Mouse (Mus musculus) left cerebral cortex, postnatal 36 days (tissue): ENCODE results near the gene Gne. TPM values are rescaled to one million over a fixed set of nuclear protein-coding genes. Genes with fewer than 3 reads are reported as not detected.

ENCODE experiments used
- DNase-seq, 2 experiments: peaks; one replicate each; pipeline ENCODE4 v3.0.0; 2021 to 2022; ENCODE audit warnings: low spot score in 2 of 2, mixed read lengths in 1 of 2
- intact Hi-C: fragments of 180-260 bp; cut with DNase I; formaldehyde crosslinking; loops from one replicate; pipeline ENCODE4 v1.15.1; 2025
- total RNA-seq, 2 experiments: library from RNA; stranded (reverse); gene quantifications; 2 replicates each; pipeline ENCODE4 v1.2.3; 2021

Gene Gne
- total RNA-seq, 2 experiments from 2014 or later = 45.5 to 56.8 TPM

DNA sequence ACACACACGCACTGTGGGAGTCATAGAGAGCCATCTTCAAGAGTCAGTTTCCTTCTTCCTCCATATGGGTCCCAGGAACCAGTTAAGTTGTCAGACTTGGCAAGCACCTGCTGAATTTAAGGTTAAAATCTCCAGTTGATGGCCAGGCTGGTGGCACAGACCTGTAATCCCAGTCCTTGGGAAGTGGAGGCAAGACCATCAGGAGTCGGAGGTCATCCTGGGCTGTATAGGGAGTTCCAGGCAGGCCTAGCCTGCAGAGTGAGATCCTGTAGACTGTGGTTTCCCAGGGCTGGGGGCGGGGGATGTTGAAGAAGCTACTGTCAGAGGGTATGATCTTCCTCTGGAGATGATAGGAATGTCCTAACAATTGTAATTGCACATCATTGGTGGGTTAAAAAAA is 95.0 kb downstream of the Gne start:
- intact Hi-C loops = loop anchor here (10.0 kb wide), 1 partner anchor 224 kb away; no protein-coding TSS in a partner anchor
- no peak for DNase-seq

- DNase-seq = no peak
- intact Hi-C loops = loop anchor here (5.0 to 10.0 kb wide), 2 partner anchors 77 to 220 kb away; no protein-coding TSS in a partner anchor
Measured at GRCm38 (mm10) chr4:43984326-43984725, 99.7 kb downstream of the Gne start.

Other genes with a start within 250 kb of the Gne start
- not detected for gene Olfr157, start 244.0 kb downstream of the Gne start, total RNA-seq
- not detected for gene Olfr155, start 232.6 kb downstream of the Gne start, total RNA-seq
- 1 to 10 TPM; 5.7 to 7.3 TPM for gene Reck, start 208.6 kb downstream of the Gne start, total RNA-seq
- 1 to 10 TPM; 2.5 to 3.2 TPM for gene Glipr2, start 126.8 kb downstream of the Gne start, total RNA-seq
- gene Ccin, start 100.7 kb downstream of the Gne start, total RNA-seq = not detected
- gene Clta, start 79.7 kb downstream of the Gne start, total RNA-seq = 100 to 1,000 TPM; 266 to 296 TPM
- gene Rnf38, start 149.6 kb upstream of the Gne start, total RNA-seq = 10 to 100 TPM; 62.2 to 64.8 TPM
- under 1 TPM; 0.57 to 0.74 TPM for gene Melk, start 216.7 kb upstream of the Gne start, total RNA-seq